Comparison of ENCODE assay signal across 15 mouse cellular contexts in the genomic region with DNA sequence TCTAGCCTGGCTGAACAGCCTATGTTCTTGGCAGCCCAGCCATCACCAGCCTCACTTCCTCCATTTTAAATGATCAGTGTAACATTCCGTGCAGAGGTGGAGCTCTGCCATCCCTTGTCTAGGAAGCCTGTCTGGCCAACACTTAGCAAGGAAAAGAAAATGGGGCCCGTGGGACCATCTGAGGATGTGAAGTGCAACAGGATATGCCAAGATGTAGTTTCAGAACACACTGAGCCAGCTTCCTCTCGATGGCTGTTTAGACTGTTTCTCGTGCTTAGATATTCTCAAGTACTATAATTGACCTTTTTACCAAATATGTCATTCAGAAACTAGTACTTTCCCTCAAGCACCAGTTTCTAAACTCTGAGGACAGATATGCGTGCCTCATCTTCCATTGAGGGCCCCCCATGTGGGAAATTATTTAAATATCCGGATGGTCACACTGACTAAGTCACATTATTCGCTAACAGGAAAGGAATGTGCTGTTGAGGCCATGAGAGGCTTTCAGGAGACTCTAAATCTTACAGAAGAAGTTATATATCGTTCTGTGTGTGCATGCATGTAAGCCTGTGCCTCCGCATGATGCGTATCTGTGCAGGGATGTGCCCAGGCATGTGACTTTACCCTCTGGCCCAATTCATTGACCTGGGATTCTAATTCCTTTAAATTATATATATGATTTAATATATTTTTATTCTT. TPM values are rescaled to one million over a fixed set of nuclear protein-coding genes. Genes with fewer than 3 reads are reported as not detected.
DNase-seq lines count a peak whose midpoint lies in the region; ATAC-seq and TF ChIP-seq lines count a peak whose summit lies in the region.
"Had no signal": no experiment of that assay in that cellular context is flagged by ENCODE, and none has a peak within 500 bp of the region (broad histone marks: within the 10 kb centered on the region; RNA-seq: fewer than 3 reads in every experiment).

No protein-coding gene starts in this region.

- no peak for ATAC-seq in heart, embryonic 13.5 days (ENCODE audit: extremely low read depth, insufficient number of reproducible peaks, low FRiP score, low TSS enrichment)
- ATAC-seq in embryonic facial prominence, embryonic 14.5 days (ENCODE audit: low read depth): peak; percentile 63; the same call in 1 of the 2 replicates

- DNase-seq in heart, adult 8-10 months (ENCODE audit: low spot score): no peak
- DNase-seq in thymus, adult 2 months: peak; percentile 30
- no peak for DNase-seq in thymus, postnatal 14 days
- DNase-seq in embryonic facial prominence, embryonic 14.5 days (ENCODE audit: low spot score): peak; percentile 78
- DNase-seq in layer of hippocampus, postnatal 36 days: no peak
- DNase-seq in left cerebral cortex, postnatal 10 days (ENCODE audit: extremely low spot score in 1 of 2, low spot score in 2 of 2): no peak
- DNase-seq in adrenal gland, adult 2 months: no peak
- DNase-seq: adrenal gland, adult 8-10 months; cerebellum, adult 11 months; kidney, adult 2 months; lung, embryonic 14.5 days had no signal

- 73% methylated on average over 10 of the region's 10 CpGs for WGBS in heart, embryonic 13.5 days
- WGBS in thymus, adult 2 months: 65% methylated on average over 10 of the region's 10 CpGs
- 50% methylated on average over 10 of the region's 10 CpGs for WGBS in embryonic facial prominence, embryonic 14.5 days

- intact Hi-C loops in left cerebral cortex, postnatal 10 days (cut with DNase I): no loop called here

- H3K9ac ChIP-seq in heart, embryonic 13.5 days: no peak overlapping the region
- no peak overlapping the region for H3K9ac ChIP-seq in embryonic facial prominence, embryonic 14.5 days (ENCODE audit: low read depth, low read length)
- H3K9ac ChIP-seq: lung, embryonic 14.5 days had no signal

- H3K4me2 ChIP-seq in heart, embryonic 13.5 days: no peak overlapping the region
- no peak overlapping the region for H3K4me2 ChIP-seq in embryonic facial prominence, embryonic 14.5 days (ENCODE audit: low read depth, low read length)
- H3K4me2 ChIP-seq: lung, embryonic 14.5 days had no signal

- no peak for TF ChIP-seq POLR2A in thymus, adult 2 months (IDR thresholded peaks at IDR 0.05; ENCODE audit: control insufficient read depth, extremely low read depth, insufficient read depth, low read length, poor library complexity)

- peaks cover 21% of the 10 kb centered on the region for H3K4me1 ChIP-seq in heart, embryonic 13.5 days
- H3K4me1 ChIP-seq in thymus, adult 2 months (replicated peaks; ENCODE audit: control insufficient read depth, insufficient read depth, low read length): peaks cover 34% of the 10 kb centered on the region
- no peaks in the 10 kb centered on the region for H3K4me1 ChIP-seq in embryonic facial prominence, embryonic 14.5 days (ENCODE audit: control insufficient read depth, insufficient read depth, low read length)
- H3K4me1 ChIP-seq: hindbrain, embryonic 10.5 days had no signal

- H3K4me3 ChIP-seq in heart, embryonic 13.5 days: no peak overlapping the region
- no peak overlapping the region for H3K4me3 ChIP-seq in thymus, adult 2 months (ENCODE audit: control insufficient read depth, insufficient read depth, low read length)
- no peak overlapping the region for H3K4me3 ChIP-seq in embryonic facial prominence, embryonic 14.5 days (ENCODE audit: low read depth, low read length)
- H3K4me3 ChIP-seq: hindbrain, embryonic 10.5 days; left cerebral cortex, adult 2 months had no signal

- H3K36me3 ChIP-seq in heart, embryonic 13.5 days: no peaks in the 10 kb centered on the region
- no peaks in the 10 kb centered on the region for H3K36me3 ChIP-seq in thymus, adult 2 months (ENCODE audit: control insufficient read depth, insufficient read depth, low read length)
- no peaks in the 10 kb centered on the region for H3K36me3 ChIP-seq in embryonic facial prominence, embryonic 14.5 days (ENCODE audit: control insufficient read depth, insufficient read depth, low read length)
- H3K36me3 ChIP-seq: hindbrain, embryonic 10.5 days had no signal

- no peaks in the 10 kb centered on the region for H3K27me3 ChIP-seq in heart, embryonic 13.5 days (replicated peaks)
- H3K27me3 ChIP-seq in thymus, adult 2 months (ENCODE audit: control insufficient read depth, insufficient read depth, low read length): no peaks in the 10 kb centered on the region
- H3K27me3 ChIP-seq in embryonic facial prominence, embryonic 14.5 days (replicated peaks; ENCODE audit: control insufficient read depth, insufficient read depth, low read length): no peaks in the 10 kb centered on the region

- no peak for TF ChIP-seq CTCF in thymus, adult 2 months (IDR thresholded peaks at IDR 0.05; ENCODE audit: borderline replicate concordance, control insufficient read depth, extremely low read depth, insufficient read depth, low read length, poor library complexity)

- H3K27ac ChIP-seq in heart, embryonic 13.5 days (replicated peaks): 0 out of 2 replicates have a peak overlapping the region, but pooled peaks have one; percentile 24
- H3K27ac ChIP-seq in thymus, adult 2 months (ENCODE audit: control insufficient read depth, insufficient read depth, low read length): peak overlapping the region; percentile 91
- H3K27ac ChIP-seq in embryonic facial prominence, embryonic 14.5 days (replicated peaks; ENCODE audit: low read depth, low read length): peak overlapping the region; percentile 33; the same call in 1 of the 2 replicates
- H3K27ac ChIP-seq: hindbrain, embryonic 10.5 days; left cerebral cortex, adult 2 months had no signal

- H3K9me3 ChIP-seq in heart, embryonic 13.5 days: no peaks in the 10 kb centered on the region
- no peaks in the 10 kb centered on the region for H3K9me3 ChIP-seq in embryonic facial prominence, embryonic 14.5 days (ENCODE audit: control insufficient read depth, low read length)
- H3K9me3 ChIP-seq: hindbrain, embryonic 10.5 days had no signal

RNA-seq across cellular contexts. Expression of gene Lrmp, which starts 11.1 kb away (rescaled TPM):
- 2.2 and 2.4 TPM in 2 replicates for polyA plus RNA-seq in heart, embryonic 13.5 days (2015; fragmentation: Nextera tagmentation; extraction: Ambion mirVana)
- 1 to 10 TPM; 1.1 to 3.3 (median 1.2) TPM for total RNA-seq in heart, adult 8-10 months (2022)
- polyA plus RNA-seq in thymus, adult 2 months (2012; rRNA removed): 261 and 279 TPM in 2 replicates
- 4.1 and 4.7 TPM in 2 replicates for polyA plus RNA-seq in embryonic facial prominence, embryonic 14.5 days (2014; fragmentation: Nextera tagmentation; extraction: Ambion mirVana)
- total RNA-seq in layer of hippocampus, postnatal 36 days (2021): 1 to 10 TPM; 3.2 to 3.3 TPM
- 1 to 10 TPM; 1.5 to 1.9 TPM for total RNA-seq in left cerebral cortex, postnatal 10 days (2021)
- total RNA-seq in adrenal gland, adult 2 months (2021): 1 to 10 TPM; 2.6 to 3.0 TPM
- 7.7 and 8.6 TPM in 2 replicates for polyA plus RNA-seq in adrenal gland, adult 2 months (2012; rRNA removed)

RNA-seq across cellular contexts. Expression of gene Bcat1, which starts 28.4 kb away (rescaled TPM):
- 7.3 and 7.6 TPM in 2 replicates for polyA plus RNA-seq in heart, embryonic 13.5 days (2015; fragmentation: Nextera tagmentation; extraction: Ambion mirVana)
- total RNA-seq in heart, adult 8-10 months (2022): 1 to 10 TPM in 2 of 4 experiments, under 1 TPM in 2; 0.34 to 1.6 (median 1.0) TPM
- polyA plus RNA-seq in thymus, adult 2 months (2012; rRNA removed): 1.9 and 3.1 TPM in 2 replicates
- polyA plus RNA-seq in embryonic facial prominence, embryonic 14.5 days (2014; fragmentation: Nextera tagmentation; extraction: Ambion mirVana): 34.7 and 36.0 TPM in 2 replicates
- 100 to 1,000 TPM; 100 to 102 TPM for total RNA-seq in layer of hippocampus, postnatal 36 days (2021)
- total RNA-seq in left cerebral cortex, postnatal 10 days (2021): 10 to 100 TPM; 65.1 to 65.9 TPM
- 10 to 100 TPM; 11.4 to 34.6 TPM for total RNA-seq in adrenal gland, adult 2 months (2021)
- polyA plus RNA-seq in adrenal gland, adult 2 months (2012; rRNA removed): 0.48 and 0.57 TPM in 2 replicates
- total RNA-seq: monocyte, adult 5-6 weeks had no signal

Comparison
In these comparisons a context has a peak if more than half of its experiments do, and no peak if none do; other contexts are left out.
1. DNase-seq: peak in thymus, adult 2 months (single experiment) and embryonic facial prominence, embryonic 14.5 days (single experiment); none in heart, adult 8-10 months (single experiment), thymus, postnatal 14 days (single experiment), layer of hippocampus, postnatal 36 days (0 of 2), left cerebral cortex, postnatal 10 days (0 of 2) and adrenal gland, adult 2 months (single experiment).
2. H3K27ac ChIP-seq: peak in every context shown above with its lines; median percentile 91 in thymus, adult 2 months; 33 in embryonic facial prominence, embryonic 14.5 days; 24 in heart, embryonic 13.5 days.
3. RNA of gene Bcat1, which starts 28.4 kb away (total RNA-seq): 100 to 102 TPM in layer of hippocampus, postnatal 36 days, 65.1 to 65.9 TPM in left cerebral cortex, postnatal 10 days and 11.4 to 34.6 TPM in adrenal gland, adult 2 months; 0.34 to 1.6 TPM in heart, adult 8-10 months; every median in the first group is over 4 times any median in the second.